Mouse (Mus musculus): ENCODE results near the gene Gtf2f2. TPM values are rescaled to one million over a fixed set of nuclear protein-coding genes. Genes with fewer than 3 reads are reported as not detected.
"Not testable (repeated sequence)": the region's sequence is repeated elsewhere in the genome, so short reads cannot be mapped to it uniquely, and the experiment has no call there.

Gene Gtf2f2
- polyA plus RNA-seq, 1 experiment: 24.3 TPM

DNA sequence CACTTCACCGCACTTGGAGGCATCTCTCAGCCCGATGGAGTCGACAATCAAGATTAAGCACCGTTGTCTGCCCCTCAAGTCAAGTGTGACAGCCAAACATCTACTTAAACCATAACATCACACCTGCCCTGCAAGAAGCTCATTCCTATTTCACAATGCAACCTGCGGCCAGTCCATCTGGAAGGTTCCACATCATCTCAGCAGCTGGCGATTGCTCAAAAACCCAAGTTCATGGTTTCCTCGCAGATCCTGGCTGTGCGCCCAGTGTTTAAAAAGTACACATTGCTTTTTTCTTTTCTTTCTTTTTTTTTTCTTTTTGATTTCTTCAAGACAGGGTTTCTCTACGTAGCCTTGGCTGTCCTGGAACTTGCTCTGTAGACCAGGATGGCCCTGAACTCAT is 137.1 kb downstream of the Gtf2f2 start:
- no peaks in the 10 kb centered on the region for H3K36me3 ChIP-seq (ENCODE audit: control insufficient read depth, insufficient read depth)
- no peak overlapping the region for H3K4me2 ChIP-seq (ENCODE audit: low read depth)
- H3ac ChIP-seq (ENCODE audit: control insufficient read depth, insufficient read length): no peak overlapping the region
- no peaks in the 10 kb centered on the region for H3K79me2 ChIP-seq (ENCODE audit: control insufficient read depth, insufficient read depth)
- TF ChIP-seq E2F4 (IDR thresholded peaks at IDR 0.05; ENCODE audit: insufficient read depth): no peak
- no peak for TF ChIP-seq CEBPB (IDR thresholded peaks at IDR 0.05; ENCODE audit: insufficient read depth, poor library complexity, severe bottlenecking)
- no peak for TF ChIP-seq TCF3 (IDR thresholded peaks at IDR 0.05; ENCODE audit: insufficient read length, low read depth)
- no peak for TF ChIP-seq TCF12 (IDR thresholded peaks at IDR 0.05; ENCODE audit: insufficient read depth, poor library complexity, severe bottlenecking)
- TF ChIP-seq USF1 (IDR thresholded peaks at IDR 0.05; ENCODE audit: low read depth): no peak
- TF ChIP-seq REST (IDR thresholded peaks at IDR 0.05; ENCODE audit: insufficient read depth, insufficient read length): no peak
- no peak for TF ChIP-seq MYOG (IDR thresholded peaks at IDR 0.05; ENCODE audit: control insufficient read depth in 1 of 3, insufficient read depth in 1 of 3, insufficient read length in 2 of 3, low read depth in 2 of 3)
- no peak for TF ChIP-seq SRF (IDR thresholded peaks at IDR 0.05; ENCODE audit: control insufficient read depth, insufficient read length, low read depth)
- H3K27me3 ChIP-seq (ENCODE audit: control insufficient read depth, insufficient read depth, insufficient read length): no peaks in the 10 kb centered on the region
- H3K4me3 ChIP-seq: no peak overlapping the region

DNA sequence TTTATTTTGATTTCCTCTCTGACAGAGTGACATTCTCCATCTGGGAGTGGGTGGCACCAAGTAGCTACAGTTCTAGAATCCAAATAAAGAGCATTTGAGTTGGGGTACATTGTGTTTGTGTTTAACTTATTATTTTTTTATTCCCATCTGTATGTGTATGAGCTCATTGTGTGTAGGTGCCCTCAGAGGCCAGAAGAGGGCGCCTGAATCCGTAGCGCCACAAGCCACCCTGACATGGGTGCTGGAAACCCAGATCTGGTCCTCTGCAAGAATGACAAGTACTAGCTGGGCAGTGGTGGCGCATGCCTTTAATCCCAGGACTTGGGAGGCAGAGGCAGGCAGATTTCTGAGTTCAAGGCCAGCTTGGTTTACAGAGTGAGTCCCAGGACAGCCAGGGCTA is 138.9 kb downstream of the Gtf2f2 start:
- H3ac ChIP-seq (ENCODE audit: control insufficient read depth, insufficient read length): no peak overlapping the region
- TF ChIP-seq USF1 (IDR thresholded peaks at IDR 0.05; ENCODE audit: low read depth): no peak
- TF ChIP-seq POLR2A (IDR thresholded peaks at IDR 0.05; ENCODE audit: insufficient read length, low read depth): no peak
- no peak for TF ChIP-seq TCF12 (IDR thresholded peaks at IDR 0.05; ENCODE audit: insufficient read depth, poor library complexity, severe bottlenecking)
- no peak for TF ChIP-seq TCF3 (IDR thresholded peaks at IDR 0.05; ENCODE audit: insufficient read length, low read depth)
- TF ChIP-seq MYOG (IDR thresholded peaks at IDR 0.05; ENCODE audit: control insufficient read depth in 1 of 3, insufficient read depth in 1 of 3, insufficient read length in 2 of 3, low read depth in 2 of 3): no peak
- TF ChIP-seq SRF (IDR thresholded peaks at IDR 0.05; ENCODE audit: control insufficient read depth, insufficient read length, low read depth): no peak
- TF ChIP-seq MAX (IDR thresholded peaks at IDR 0.05; ENCODE audit: low read depth): no peak
- no peak for TF ChIP-seq MYOD1 (IDR thresholded peaks at IDR 0.05; ENCODE audit: control insufficient read depth in 1 of 3, insufficient read length in 2 of 3, low read depth in 2 of 3)
- no peak for TF ChIP-seq E2F4 (IDR thresholded peaks at IDR 0.05; ENCODE audit: insufficient read depth)
- no peak for TF ChIP-seq CEBPB (IDR thresholded peaks at IDR 0.05; ENCODE audit: insufficient read depth, poor library complexity, severe bottlenecking)
- TF ChIP-seq REST (IDR thresholded peaks at IDR 0.05; ENCODE audit: insufficient read depth, insufficient read length): no peak
- no peak for TF ChIP-seq POLR2AphosphoS2 (IDR thresholded peaks at IDR 0.05; ENCODE audit: insufficient read length, low read depth)
- no peaks in the 10 kb centered on the region for H3K27me3 ChIP-seq (ENCODE audit: control insufficient read depth, insufficient read depth, insufficient read length)
- H3K79me2 ChIP-seq (ENCODE audit: control insufficient read depth, insufficient read depth): no peaks in the 10 kb centered on the region
- H3K36me3 ChIP-seq (ENCODE audit: control insufficient read depth, insufficient read depth): no peaks in the 10 kb centered on the region
- no peak overlapping the region for H3K4me2 ChIP-seq (ENCODE audit: low read depth)
- H3K4me3 ChIP-seq: no peak overlapping the region

DNA sequence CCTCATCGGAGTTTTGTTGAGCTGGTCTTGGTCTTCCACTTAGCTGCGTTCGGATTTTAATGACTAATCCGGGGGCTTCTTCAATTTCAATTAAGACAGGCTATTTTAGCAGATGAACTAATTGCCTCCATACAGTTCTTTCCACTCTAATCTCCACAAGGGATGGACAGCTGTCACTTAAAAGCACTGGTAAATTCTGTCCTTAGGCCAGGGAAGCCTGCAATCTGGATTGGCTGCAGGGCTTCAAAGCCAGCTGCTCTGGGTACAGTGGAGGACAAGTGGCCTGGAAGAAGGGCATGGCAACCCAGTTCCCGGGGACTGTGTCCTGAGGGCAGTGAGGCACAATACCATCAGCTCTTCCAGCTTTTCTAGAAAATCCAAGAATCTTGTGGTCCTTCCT is 139.6 kb downstream of the Gtf2f2 start:
- no peak overlapping the region for H3K4me3 ChIP-seq
- no peaks in the 10 kb centered on the region for H3K27me3 ChIP-seq (ENCODE audit: control insufficient read depth, insufficient read depth, insufficient read length)
- H3K79me2 ChIP-seq (ENCODE audit: control insufficient read depth, insufficient read depth): no peaks in the 10 kb centered on the region
- H3K4me2 ChIP-seq (ENCODE audit: low read depth): no peak overlapping the region
- H3ac ChIP-seq (ENCODE audit: control insufficient read depth, insufficient read length): no peak overlapping the region
- no peaks in the 10 kb centered on the region for H3K36me3 ChIP-seq (ENCODE audit: control insufficient read depth, insufficient read depth)
- peak in 1 of 3 experiments; percentile 21 for TF ChIP-seq MYOG (IDR thresholded peaks at IDR 0.05; ENCODE audit: control insufficient read depth in 1 of 3, insufficient read depth in 1 of 3, insufficient read length in 2 of 3, low read depth in 2 of 3)
- peak in 1 of 3 experiments; percentile 48 for TF ChIP-seq MYOD1 (IDR thresholded peaks at IDR 0.05; ENCODE audit: control insufficient read depth in 1 of 3, insufficient read length in 2 of 3, low read depth in 2 of 3)
- TF ChIP-seq POLR2A (IDR thresholded peaks at IDR 0.05; ENCODE audit: insufficient read length, low read depth): no peak

DNA sequence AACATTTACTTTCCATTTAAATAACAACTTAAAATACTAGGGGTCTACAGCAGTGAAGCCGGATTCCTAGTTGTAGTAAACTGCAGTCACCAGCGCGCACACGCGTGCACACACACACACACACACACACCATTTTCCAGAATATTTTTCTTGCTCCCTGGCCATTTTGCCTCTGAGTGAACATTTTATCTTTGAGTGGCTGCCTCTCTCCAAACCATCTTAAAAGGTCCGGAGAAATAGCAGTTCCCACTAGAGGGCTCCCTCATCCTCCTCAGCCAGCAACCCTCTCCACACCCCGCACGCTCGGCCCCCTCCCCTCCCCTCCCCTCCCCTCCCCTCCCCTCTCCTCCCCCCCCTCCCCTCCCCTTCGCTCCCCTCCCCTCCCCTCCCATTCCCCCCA is 140.0 kb downstream of the Gtf2f2 start:
- Histone ChIP-seq H3K27me3 (ENCODE audit: control insufficient read depth, insufficient read depth, insufficient read length) (no peaks in the 10 kb centered on the region), H3K4me3 (no peak overlapping the region), H3K4me2 (ENCODE audit: low read depth) (peak overlapping the region; percentile 10), H3K79me2 (ENCODE audit: control insufficient read depth, insufficient read depth) (no peaks in the 10 kb centered on the region), H3ac (ENCODE audit: control insufficient read depth, insufficient read length) (no peak overlapping the region), H3K36me3 (ENCODE audit: control insufficient read depth, insufficient read depth) (no peaks in the 10 kb centered on the region)
- TF ChIP-seq MYOG (IDR thresholded peaks at IDR 0.05; ENCODE audit: control insufficient read depth in 1 of 3, insufficient read depth in 1 of 3, insufficient read length in 2 of 3, low read depth in 2 of 3) (no peak), E2F4 (IDR thresholded peaks at IDR 0.05; ENCODE audit: insufficient read depth) (no peak), TCF3 (IDR thresholded peaks at IDR 0.05; ENCODE audit: insufficient read length, low read depth) (no peak), SRF (IDR thresholded peaks at IDR 0.05; ENCODE audit: control insufficient read depth, insufficient read length, low read depth) (no peak), TCF12 (IDR thresholded peaks at IDR 0.05; ENCODE audit: insufficient read depth, poor library complexity, severe bottlenecking) (no peak), MYOD1 (IDR thresholded peaks at IDR 0.05; ENCODE audit: control insufficient read depth in 1 of 3, insufficient read length in 2 of 3, low read depth in 2 of 3) (no peak), USF1 (IDR thresholded peaks at IDR 0.05; ENCODE audit: low read depth) (no peak), POLR2A (IDR thresholded peaks at IDR 0.05; ENCODE audit: insufficient read length, low read depth) (no peak), POLR2AphosphoS2 (IDR thresholded peaks at IDR 0.05; ENCODE audit: insufficient read length, low read depth) (no peak), CEBPB (IDR thresholded peaks at IDR 0.05; ENCODE audit: insufficient read depth, poor library complexity, severe bottlenecking) (no peak), MAX (IDR thresholded peaks at IDR 0.05; ENCODE audit: low read depth) (no peak)

DNA sequence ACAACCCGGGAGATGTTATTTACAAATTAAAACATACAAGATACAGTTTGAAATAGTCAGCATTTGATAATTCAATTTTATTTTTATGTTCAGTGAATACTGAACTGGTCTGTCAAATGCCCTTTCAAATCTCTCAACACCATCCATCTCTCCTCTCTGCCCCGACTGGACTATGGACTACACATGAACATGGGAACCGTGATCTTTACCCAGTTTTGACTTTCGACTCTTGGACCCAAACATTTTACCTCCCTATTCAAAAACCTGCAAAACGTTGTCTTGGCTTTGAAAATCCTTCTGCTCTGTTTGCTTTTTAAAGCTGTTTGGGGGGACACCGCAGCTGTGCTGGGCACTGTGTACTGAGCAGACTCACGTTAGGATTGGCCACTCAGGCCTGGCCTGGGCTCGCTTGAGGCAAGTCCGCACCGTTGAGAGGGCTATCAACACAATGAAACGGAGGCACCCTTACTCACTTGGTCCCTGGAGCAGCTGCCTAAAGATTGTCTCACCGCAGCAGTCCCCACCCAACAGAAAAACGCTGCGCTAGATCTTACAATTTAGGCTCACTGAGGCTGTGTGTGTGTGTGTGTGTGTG is 140.8 kb downstream of the Gtf2f2 start:
- no peaks in the 10 kb centered on the region for H3K79me2 ChIP-seq (ENCODE audit: control insufficient read depth, insufficient read depth)
- H3ac ChIP-seq (ENCODE audit: control insufficient read depth, insufficient read length): no peak overlapping the region
- no peaks in the 10 kb centered on the region for H3K27me3 ChIP-seq (ENCODE audit: control insufficient read depth, insufficient read depth, insufficient read length)
- H3K4me2 ChIP-seq (ENCODE audit: low read depth): no peak overlapping the region
- no peak overlapping the region for H3K4me3 ChIP-seq
- H3K36me3 ChIP-seq (ENCODE audit: control insufficient read depth, insufficient read depth): no peaks in the 10 kb centered on the region
- TF ChIP-seq MAX (IDR thresholded peaks at IDR 0.05; ENCODE audit: low read depth): no peak
- no peak for TF ChIP-seq MYOD1 (IDR thresholded peaks at IDR 0.05; ENCODE audit: control insufficient read depth in 1 of 3, insufficient read length in 2 of 3, low read depth in 2 of 3)
- no peak for TF ChIP-seq TCF3 (IDR thresholded peaks at IDR 0.05; ENCODE audit: insufficient read length, low read depth)
- TF ChIP-seq TCF12 (IDR thresholded peaks at IDR 0.05; ENCODE audit: insufficient read depth, poor library complexity, severe bottlenecking): no peak
- no peak for TF ChIP-seq POLR2A (IDR thresholded peaks at IDR 0.05; ENCODE audit: insufficient read length, low read depth)
- TF ChIP-seq CEBPB (IDR thresholded peaks at IDR 0.05; ENCODE audit: insufficient read depth, poor library complexity, severe bottlenecking): no peak
- no peak for TF ChIP-seq E2F4 (IDR thresholded peaks at IDR 0.05; ENCODE audit: insufficient read depth)
- no peak for TF ChIP-seq REST (IDR thresholded peaks at IDR 0.05; ENCODE audit: insufficient read depth, insufficient read length)
- no peak for TF ChIP-seq USF1 (IDR thresholded peaks at IDR 0.05; ENCODE audit: low read depth)
- no peak for TF ChIP-seq SRF (IDR thresholded peaks at IDR 0.05; ENCODE audit: control insufficient read depth, insufficient read length, low read depth)
- TF ChIP-seq MYOG (IDR thresholded peaks at IDR 0.05; ENCODE audit: control insufficient read depth in 1 of 3, insufficient read depth in 1 of 3, insufficient read length in 2 of 3, low read depth in 2 of 3): no peak
- TF ChIP-seq POLR2AphosphoS2 (IDR thresholded peaks at IDR 0.05; ENCODE audit: insufficient read length, low read depth): no peak

DNA sequence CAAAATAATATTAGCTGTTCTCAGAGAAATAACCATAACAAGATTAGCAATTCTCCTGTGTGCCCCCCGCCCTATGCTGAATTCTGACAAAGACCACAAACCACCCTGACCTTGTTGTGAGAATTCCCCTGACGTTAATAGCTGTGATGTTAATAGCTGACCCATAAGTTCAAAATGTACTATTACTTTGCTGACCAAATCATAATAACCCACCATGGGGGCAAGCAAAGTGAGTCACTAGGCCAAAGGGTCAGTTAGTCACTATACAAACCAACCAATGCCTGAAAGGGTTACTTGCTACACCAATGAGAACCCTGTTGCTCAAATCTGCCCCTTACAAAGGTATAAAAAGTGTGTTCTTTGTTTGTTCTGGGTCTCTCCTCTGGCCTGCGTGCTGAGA is 142.6 kb downstream of the Gtf2f2 start:
- not testable (repeated sequence) for H3K79me2 ChIP-seq (ENCODE audit: control insufficient read depth, insufficient read depth); H3K4me3 ChIP-seq; H3K36me3 ChIP-seq (ENCODE audit: control insufficient read depth, insufficient read depth); H3K27me3 ChIP-seq (ENCODE audit: control insufficient read depth, insufficient read depth, insufficient read length); H3ac ChIP-seq (ENCODE audit: control insufficient read depth, insufficient read length); H3K4me2 ChIP-seq (ENCODE audit: low read depth)
